Mouse (Mus musculus) fat pad, adult 2 months (tissue): ENCODE measurements around the gene Methig1.
"Not testable (repeated sequence)": the region's sequence is repeated elsewhere in the genome, so short reads cannot be mapped to it uniquely, and the experiment has no call there.

ENCODE experiments used
- DNase-seq: peaks from one replicate; pipeline ENCODE4 v3.0.0-alpha.2; 2011; ENCODE audit warnings: low read depth, low spot score; ENCODE audit errors: extremely low read depth

Methig1 gene

GRCm38 (mm10) chr15:100337328-100337727, 15.6 kb upstream of the Methig1 start:
- not testable (repeated sequence) for DNase-seq

- not testable (repeated sequence) for DNase-seq
Measured at GRCm38 (mm10) chr15:100337847-100338246, 15.1 kb upstream of the Methig1 start.

GRCm38 (mm10) chr15:100341314-100341980, 11.5 kb upstream of the Methig1 start:
- DNase-seq = not testable (repeated sequence)

- no peak for DNase-seq
Measured at GRCm38 (mm10) chr15:100345484-100345883, 7.5 kb upstream of the Methig1 start.

GRCm38 (mm10) chr15:100346761-100347160, 6.2 kb upstream of the Methig1 start:
- no peak for DNase-seq

- no peak for DNase-seq
Measured at GRCm38 (mm10) chr15:100349496-100349895, 3.5 kb upstream of the Methig1 start.

- DNase-seq = no peak
Measured at GRCm38 (mm10) chr15:100351501-100352060, 1.4 kb upstream of the Methig1 start.

- DNase-seq = not testable (repeated sequence)
Measured at GRCm38 (mm10) chr15:100353399-100353798, 450 bp downstream of the Methig1 start.

- DNase-seq = no peak
Measured at GRCm38 (mm10) chr15:100355876-100356275, 2.9 kb downstream of the Methig1 start.

- DNase-seq = no peak
Measured at GRCm38 (mm10) chr15:100364242-100364641, 11.3 kb downstream of the Methig1 start, which contains the start of gene Higd1c. Gene Higd1c (plus strand): TSS chr15:100364542.

GRCm38 (mm10) chr15:100365967-100366366, 13.0 kb downstream of the Methig1 start:
- not testable (repeated sequence) for DNase-seq

GRCm38 (mm10) chr15:100367119-100367518, 14.2 kb downstream of the Methig1 start:
- no peak for DNase-seq

GRCm38 (mm10) chr15:100375066-100375465, 22.1 kb downstream of the Methig1 start:
- no peak for DNase-seq

- DNase-seq = not testable (repeated sequence)
Measured at GRCm38 (mm10) chr15:100377847-100378505, 25.0 kb downstream of the Methig1 start.

GRCm38 (mm10) chr15:100379658-100380057, 26.7 kb downstream of the Methig1 start:
- no peak for DNase-seq

- no peak for DNase-seq
Measured at GRCm38 (mm10) chr15:100380104-100380503, 27.2 kb downstream of the Methig1 start.

- DNase-seq = no peak
Measured at GRCm38 (mm10) chr15:100385705-100386104, 32.8 kb downstream of the Methig1 start.

- no peak for DNase-seq
Measured at GRCm38 (mm10) chr15:100387544-100388223, 34.7 kb downstream of the Methig1 start.

GRCm38 (mm10) chr15:100388224-100388835, 35.4 kb downstream of the Methig1 start:
- no peak for DNase-seq

- DNase-seq = no peak
Measured at GRCm38 (mm10) chr15:100388886-100389285, 35.9 kb downstream of the Methig1 start.

GRCm38 (mm10) chr15:100391066-100391465, 38.1 kb downstream of the Methig1 start:
- no peak for DNase-seq
